Mouse (Mus musculus) Patski (cell line): ENCODE results near the gene Tnfrsf23. TPM values are rescaled to one million over a fixed set of nuclear protein-coding genes. Genes with fewer than 3 reads are reported as not detected.

ENCODE experiments used
- ATAC-seq: fragments of 100-300 bp; one replicate; pipeline ENCODE4 v1.8.0; 2021
- CTCF ChIA-PET: fragments of 350-600 bp; sonication (Branson Sonifier 250); formaldehyde crosslinking; loops from one replicate; lab custom pipeline; 2022; ENCODE audit warnings: inconsistent platforms; lab: Charles Lee
- POLR2A ChIA-PET: fragments of 350-600 bp; sonication (Branson Sonifier 250); formaldehyde crosslinking; loops from one replicate; lab custom pipeline; 2022; ENCODE audit warnings: antibody characterized with exemption, inconsistent platforms; lab: Charles Lee
- DNase-seq: peaks from one replicate; pipeline ENCODE4 v3.0.0-alpha.2; 2011; ENCODE audit warnings: low read depth, low spot score
- H3K27me3 ChIP-seq: fragments of 371-371 bp; one replicate; pipeline ENCODE4 v1.5.1; 2021
- CTCF ChIP-seq: fragments of 100-300 bp; IDR thresholded peaks from one replicate; pipeline ENCODE4 v1.5.1; 2021
- in situ Hi-C: fragments of 300-500 bp; cut with MboI; formaldehyde crosslinking; loops from 3 replicates; pipeline ENCODE4 v1.11.1; 2018; ENCODE audit warnings: low pct_unique_long_range_greater_than_20kb, mixed read lengths
- polyA plus RNA-seq: library from polyadenylated mRNA; unstranded; gene quantifications from one replicate; pipeline ENCODE4 v1.2.3, GENCODE M21; 2021

The Tnfrsf23 gene
- polyA plus RNA-seq, 1 experiment from 2014 or later, result 20.6 TPM

GRCm38 (mm10) chr7:143631503-143631902 lies 54.2 kb downstream of the Tnfrsf23 start:
- POLR2A ChIA-PET, result interaction anchor here (0.5 kb wide), 1 partner anchor 171 kb away, joined by 4 read pairs; no protein-coding TSS in a partner anchor
- TF ChIP-seq CTCF, result no peak
- no peak for DNase-seq
- in situ Hi-C loops, result loop anchor here (5.0 kb wide), 1 partner anchor 36 kb away; no protein-coding TSS in a partner anchor
- no peaks in the 10 kb centered on the region for H3K27me3 ChIP-seq
- peak; percentile 54 for ATAC-seq
- CTCF ChIA-PET, result no interaction called here

GRCm38 (mm10) chr7:143629501-143629900 lies 56.2 kb downstream of the Tnfrsf23 start:
- ATAC-seq, result no peak
- POLR2A ChIA-PET, result no interaction called here
- in situ Hi-C loops, result no loop called here
- no peaks in the 10 kb centered on the region for H3K27me3 ChIP-seq
- CTCF ChIA-PET, result interaction anchor here (1.1 kb wide), 1 partner anchor 31 kb away, joined by 3 read pairs; no protein-coding TSS in a partner anchor
- TF ChIP-seq CTCF, result no peak
- DNase-seq, result no peak

- TF ChIP-seq CTCF, result no peak
- ATAC-seq (no peak), DNase-seq (no peak)
- ChIA-PET CTCF (no interaction called here), POLR2A (interaction anchor here (0.6 kb wide), 1 partner anchor 53 kb away, joined by 3 read pairs; no protein-coding TSS in a partner anchor)
- in situ Hi-C loops, result no loop called here
- H3K27me3 ChIP-seq, result no peaks in the 10 kb centered on the region
Measured at GRCm38 (mm10) chr7:143628540-143628939, 57.1 kb downstream of the Tnfrsf23 start, which contains the start of gene Tnfrsf26. TSS of gene Tnfrsf26 (minus strand) at chr7:143628722.

DNA sequence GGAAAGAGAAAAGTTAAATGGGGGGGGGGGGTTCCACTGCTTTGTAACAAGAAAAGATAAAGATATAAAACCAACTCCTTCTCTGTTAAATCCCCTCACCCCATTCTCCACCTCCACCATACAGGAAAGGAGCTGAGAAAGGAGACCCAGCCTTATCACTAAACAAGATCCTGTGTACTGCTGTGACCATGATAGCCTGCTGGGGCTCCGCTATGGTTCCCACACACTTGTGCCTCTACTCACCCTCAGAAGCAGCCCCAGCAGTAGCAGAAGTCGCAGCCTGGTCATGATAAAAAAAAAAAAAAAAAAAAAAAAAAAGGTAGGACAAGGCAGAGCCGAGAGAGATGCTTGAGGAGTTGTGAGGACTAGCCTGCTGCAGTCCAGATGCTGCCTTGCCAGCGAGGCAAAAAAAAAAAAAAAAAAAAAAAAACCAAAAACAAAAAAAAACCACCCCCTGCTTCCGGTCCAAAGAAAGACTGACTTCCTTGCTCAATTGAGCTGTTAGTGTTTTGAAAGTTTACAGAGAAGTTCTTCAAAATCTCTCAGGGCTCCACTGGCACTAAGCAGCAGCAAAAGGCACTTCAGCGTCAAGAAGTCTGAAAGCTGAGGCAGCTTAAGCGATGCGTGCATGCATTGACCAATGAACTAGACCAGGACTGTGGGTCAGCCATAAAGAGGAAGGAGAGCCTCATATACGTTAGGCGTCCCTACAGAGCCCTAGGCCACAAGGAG lies 58.0 kb downstream of the Tnfrsf23 start:
- ChIA-PET POLR2A (interaction anchor here (0.6 kb wide), 1 partner anchor 54 kb away, joined by 3 read pairs; no protein-coding TSS in a partner anchor), CTCF (interaction anchor here (0.6 to 0.7 kb wide), 2 partner anchors 12 to 26 kb away, joined by 3 read pairs; no protein-coding TSS in a partner anchor)
- ATAC-seq, result no peak
- DNase-seq, result no peak
- TF ChIP-seq CTCF, result no peak
- in situ Hi-C loops, result no loop called here
- H3K27me3 ChIP-seq, result no peaks in the 10 kb centered on the region

GRCm38 (mm10) chr7:143626178-143626577 lies 59.5 kb downstream of the Tnfrsf23 start:
- no peak for TF ChIP-seq CTCF
- no peaks in the 10 kb centered on the region for H3K27me3 ChIP-seq
- in situ Hi-C loops, result no loop called here
- CTCF ChIA-PET, result no interaction called here
- DNase-seq (no peak), ATAC-seq (no peak)
- POLR2A ChIA-PET, result no interaction called here

GRCm38 (mm10) chr7:143625151-143625550 lies 60.5 kb downstream of the Tnfrsf23 start:
- no peaks in the 10 kb centered on the region for H3K27me3 ChIP-seq
- ChIA-PET POLR2A (no interaction called here), CTCF (no interaction called here)
- in situ Hi-C loops, result no loop called here
- ATAC-seq, result peak; percentile 57
- TF ChIP-seq CTCF, result no peak
- peak; percentile 51 for DNase-seq

DNA sequence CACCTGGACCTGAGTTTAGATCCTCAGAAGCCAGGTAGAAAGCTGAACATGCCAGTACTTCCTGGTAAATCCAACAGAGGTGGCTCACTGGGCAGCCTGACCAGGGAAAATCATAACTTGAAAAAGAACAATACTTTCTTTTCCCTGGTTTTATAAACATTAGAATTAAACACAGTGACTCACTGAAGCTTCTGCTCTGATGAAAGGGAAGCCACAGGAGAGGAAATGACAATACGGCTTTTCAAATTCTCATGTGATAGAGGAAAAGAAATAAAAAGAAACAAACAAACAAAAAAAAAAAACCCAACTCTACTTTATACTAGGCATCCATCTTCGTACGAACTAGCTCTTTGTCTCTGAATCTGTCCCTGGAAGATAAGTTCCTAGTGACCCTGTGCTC lies 61.1 kb downstream of the Tnfrsf23 start:
- no peak for ATAC-seq

GRCm38 (mm10) chr7:143620951-143621350 lies 64.7 kb downstream of the Tnfrsf23 start:
- in situ Hi-C loops, result no loop called here
- DNase-seq, result no peak

More for the DNA sequence above, 61.1 kb downstream of the Tnfrsf23 start:
- in situ Hi-C loops, result no loop called here
- ChIA-PET POLR2A (no interaction called here), CTCF (no interaction called here)
- no peak for DNase-seq
- TF ChIP-seq CTCF, result no peak
- H3K27me3 ChIP-seq, result no peaks in the 10 kb centered on the region

More at GRCm38 (mm10) chr7:143620951-143621350, 64.7 kb downstream of the Tnfrsf23 start:
- ChIA-PET POLR2A (interaction anchor here (0.7 kb wide), 1 partner anchor 97 kb away, joined by 3 read pairs; no protein-coding TSS in a partner anchor), CTCF (no interaction called here)
- ATAC-seq, result no peak
- TF ChIP-seq CTCF, result no peak
- H3K27me3 ChIP-seq, result no peaks in the 10 kb centered on the region

Other genes with a start within 250 kb of the Tnfrsf23 start
- 0.06 TPM for gene Cdkn1c, start 224.8 kb downstream of the Tnfrsf23 start, polyA plus RNA-seq
- gene Slc22a18, start 212.1 kb downstream of the Tnfrsf23 start, polyA plus RNA-seq, result 0.13 TPM
- not detected for gene Phlda2, start 182.7 kb downstream of the Tnfrsf23 start, polyA plus RNA-seq
- gene Nap1l4, start 136.8 kb downstream of the Tnfrsf23 start, polyA plus RNA-seq, result 127 TPM
- gene Cars, start 85.8 kb downstream of the Tnfrsf23 start, polyA plus RNA-seq, result 81.5 TPM
- gene Tnfrsf26, start 57.1 kb downstream of the Tnfrsf23 start, polyA plus RNA-seq, result 0.06 TPM
- gene Tnfrsf22, start 36.2 kb downstream of the Tnfrsf23 start, polyA plus RNA-seq, result 39.1 TPM
- 50.0 TPM for gene Osbpl5, start 71.1 kb upstream of the Tnfrsf23 start, polyA plus RNA-seq
- gene Mrgprg, start 81.1 kb upstream of the Tnfrsf23 start, polyA plus RNA-seq, result not detected
- gene Mrgpre, start 98.6 kb upstream of the Tnfrsf23 start, polyA plus RNA-seq, result 5.1 TPM
- 23.5 TPM for gene Nadsyn1, start 137.0 kb upstream of the Tnfrsf23 start, polyA plus RNA-seq
- 45.7 TPM for gene Dhcr7, start 137.3 kb upstream of the Tnfrsf23 start, polyA plus RNA-seq
- gene Gm498, start 181.0 kb upstream of the Tnfrsf23 start, polyA plus RNA-seq, result not detected